8 mouse cellular contexts compared by ENCODE assay signal in genomic region chr17:26892635-26893375, GRCm38 (mm10). TPM values are rescaled to one million over a fixed set of nuclear protein-coding genes. Genes with fewer than 3 reads are reported as not detected.
DNase-seq lines count a peak whose midpoint lies in the region; ATAC-seq lines count a peak whose summit lies in the region.

No protein-coding gene starts in this region.

- no peak for ATAC-seq in kidney, embryonic 16.5 days (ENCODE audit: low FRiP score, low TSS enrichment)
- peak; percentile 64; the same call in 1 of the 2 replicates for ATAC-seq in embryonic facial prominence, embryonic 14.5 days (ENCODE audit: low read depth)
- ATAC-seq in midbrain, embryonic 13.5 days: peak; percentile 53; the same call in 1 of the 2 replicates

- peak overlapping the region; percentile 37; the same call in 1 of the 2 replicates for H3K9ac ChIP-seq in kidney, embryonic 16.5 days (replicated peaks; ENCODE audit: low read length)
- no peak overlapping the region for H3K9ac ChIP-seq in embryonic facial prominence, embryonic 14.5 days (ENCODE audit: low read depth, low read length)
- H3K9ac ChIP-seq in midbrain, embryonic 13.5 days (replicated peaks): 0 out of 2 replicates have a peak overlapping the region, but pooled peaks have one; percentile 28

- H3K4me2 ChIP-seq in kidney, embryonic 16.5 days (replicated peaks; ENCODE audit: low read depth, low read length): peak overlapping the region; percentile 17; the same call in 1 of the 2 replicates
- peak overlapping the region; percentile 20; the same call in 1 of the 2 replicates for H3K4me2 ChIP-seq in embryonic facial prominence, embryonic 14.5 days (ENCODE audit: low read depth, low read length)
- H3K4me2 ChIP-seq in midbrain, embryonic 13.5 days (replicated peaks): no peak overlapping the region

- DNase-seq in kidney, adult 8-10 months: no peak
- peak; percentile 33 for DNase-seq in embryonic facial prominence, embryonic 14.5 days (ENCODE audit: low spot score)
- peak; percentile 27 for DNase-seq in hindbrain, embryonic 10.5 days (ENCODE audit: low spot score)
- DNase-seq in spleen, postnatal 10 days (ENCODE audit: low spot score in 2 of 2): no peak
- no peak for DNase-seq in spleen, adult 18-20 months
- no peak for DNase-seq in adrenal gland, postnatal 10 days

- peaks cover 13% of the 10 kb centered on the region; the same call in 1 of the 2 replicates for H3K4me1 ChIP-seq in kidney, embryonic 16.5 days (ENCODE audit: insufficient read depth, low read length)
- peaks cover 8% of the 10 kb centered on the region; the same call in 1 of the 2 replicates for H3K4me1 ChIP-seq in embryonic facial prominence, embryonic 14.5 days (ENCODE audit: control insufficient read depth, insufficient read depth, low read length)
- peaks cover 31% of the 10 kb centered on the region for H3K4me1 ChIP-seq in hindbrain, embryonic 10.5 days (replicated peaks)
- H3K4me1 ChIP-seq in midbrain, embryonic 13.5 days (replicated peaks): peaks cover 14% of the 10 kb centered on the region

- no peaks in the 10 kb centered on the region; the same call in 1 of the 2 replicates for H3K9me3 ChIP-seq in kidney, embryonic 16.5 days (ENCODE audit: low read length)
- H3K9me3 ChIP-seq in embryonic facial prominence, embryonic 14.5 days (ENCODE audit: control insufficient read depth, low read length): no peaks in the 10 kb centered on the region
- H3K9me3 ChIP-seq in hindbrain, embryonic 10.5 days: no peaks in the 10 kb centered on the region
- no peaks in the 10 kb centered on the region for H3K9me3 ChIP-seq in midbrain, embryonic 13.5 days

- no peak overlapping the region for H3K27ac ChIP-seq in kidney, embryonic 16.5 days (ENCODE audit: low read length)
- H3K27ac ChIP-seq in embryonic facial prominence, embryonic 14.5 days (replicated peaks; ENCODE audit: low read depth, low read length): peak overlapping the region; percentile 33; the same call in 1 of the 2 replicates
- peak overlapping the region; percentile 59; the same call in 1 of the 2 replicates for H3K27ac ChIP-seq in hindbrain, embryonic 10.5 days
- H3K27ac ChIP-seq in midbrain, embryonic 13.5 days: peak overlapping the region; percentile 20; the same call in 1 of the 2 replicates

- WGBS in kidney, embryonic 16.5 days: 47% methylated on average over 16 of the region's 16 CpGs
- WGBS in embryonic facial prominence, embryonic 14.5 days: 44% methylated on average over 16 of the region's 16 CpGs
- WGBS in hindbrain, embryonic 10.5 days: 47% methylated on average over 16 of the region's 16 CpGs
- WGBS in midbrain, embryonic 13.5 days: 45% methylated on average over 16 of the region's 16 CpGs

- no peak overlapping the region for H3K4me3 ChIP-seq in kidney, embryonic 16.5 days (ENCODE audit: low read length)
- H3K4me3 ChIP-seq in embryonic facial prominence, embryonic 14.5 days (ENCODE audit: low read depth, low read length): no peak overlapping the region
- no peak overlapping the region for H3K4me3 ChIP-seq in hindbrain, embryonic 10.5 days
- H3K4me3 ChIP-seq in midbrain, embryonic 13.5 days (replicated peaks): no peak overlapping the region

- no peaks in the 10 kb centered on the region for H3K27me3 ChIP-seq in kidney, embryonic 16.5 days (ENCODE audit: insufficient read depth, low read length)
- H3K27me3 ChIP-seq in embryonic facial prominence, embryonic 14.5 days (replicated peaks; ENCODE audit: control insufficient read depth, insufficient read depth, low read length): no peaks in the 10 kb centered on the region
- H3K27me3 ChIP-seq in hindbrain, embryonic 10.5 days (ENCODE audit: insufficient read depth, poor library complexity, severe bottlenecking): peaks cover 28% of the 10 kb centered on the region
- no peaks in the 10 kb centered on the region; the same call in 1 of the 2 replicates for H3K27me3 ChIP-seq in midbrain, embryonic 13.5 days

- no peaks in the 10 kb centered on the region for H3K36me3 ChIP-seq in kidney, embryonic 16.5 days (ENCODE audit: insufficient read depth, low read length)
- H3K36me3 ChIP-seq in embryonic facial prominence, embryonic 14.5 days (ENCODE audit: control insufficient read depth, insufficient read depth, low read length): no peaks in the 10 kb centered on the region
- no peaks in the 10 kb centered on the region for H3K36me3 ChIP-seq in hindbrain, embryonic 10.5 days
- no peaks in the 10 kb centered on the region for H3K36me3 ChIP-seq in midbrain, embryonic 13.5 days

RNA-seq across cellular contexts. Expression of gene Kifc5b, which starts 24.1 kb away (rescaled TPM):
- polyA plus RNA-seq in kidney, embryonic 16.5 days (2015; fragmentation: Nextera tagmentation; extraction: Ambion mirVana): 8.2 and 10.8 TPM in 2 replicates
- polyA plus RNA-seq in embryonic facial prominence, embryonic 14.5 days (2014; fragmentation: Nextera tagmentation; extraction: Ambion mirVana): 3.0 and 4.7 TPM in 2 replicates
- 9.2 and 12.0 TPM in 2 replicates for polyA plus RNA-seq in hindbrain, embryonic 10.5 days (2016; fragmentation: Nextera tagmentation; extraction: Ambion mirVana)
- 4.2 and 4.4 TPM in 2 replicates for polyA plus RNA-seq in midbrain, embryonic 13.5 days (2015; fragmentation: Nextera tagmentation; extraction: Ambion mirVana)
- 1 to 10 TPM; 4.5 to 6.2 TPM for total RNA-seq in adrenal gland, postnatal 10 days (2021)

RNA-seq across cellular contexts. Expression of gene Phf1, which starts 40.0 kb away (rescaled TPM):
- 9.3 and 9.4 TPM in 2 replicates for polyA plus RNA-seq in kidney, embryonic 16.5 days (2015; fragmentation: Nextera tagmentation; extraction: Ambion mirVana)
- 10.0 and 12.0 TPM in 2 replicates for polyA plus RNA-seq in embryonic facial prominence, embryonic 14.5 days (2014; fragmentation: Nextera tagmentation; extraction: Ambion mirVana)
- 4.5 and 8.2 TPM in 2 replicates for polyA plus RNA-seq in hindbrain, embryonic 10.5 days (2016; fragmentation: Nextera tagmentation; extraction: Ambion mirVana)
- polyA plus RNA-seq in midbrain, embryonic 13.5 days (2015; fragmentation: Nextera tagmentation; extraction: Ambion mirVana): 13.6 and 17.7 TPM in 2 replicates
- 10 to 100 TPM; 20.6 to 23.3 TPM for total RNA-seq in adrenal gland, postnatal 10 days (2021)

RNA-seq across cellular contexts. Expression of gene Cuta, which starts 46.6 kb away (rescaled TPM):
- 187 and 203 TPM in 2 replicates for polyA plus RNA-seq in kidney, embryonic 16.5 days (2015; fragmentation: Nextera tagmentation; extraction: Ambion mirVana)
- 142 and 148 TPM in 2 replicates for polyA plus RNA-seq in embryonic facial prominence, embryonic 14.5 days (2014; fragmentation: Nextera tagmentation; extraction: Ambion mirVana)
- 186 and 189 TPM in 2 replicates for polyA plus RNA-seq in hindbrain, embryonic 10.5 days (2016; fragmentation: Nextera tagmentation; extraction: Ambion mirVana)
- 145 and 148 TPM in 2 replicates for polyA plus RNA-seq in midbrain, embryonic 13.5 days (2015; fragmentation: Nextera tagmentation; extraction: Ambion mirVana)
- 100 to 1,000 TPM; 119 to 134 TPM for total RNA-seq in adrenal gland, postnatal 10 days (2021)

RNA-seq across cellular contexts. Expression of gene Nkx2-5, which starts 48.0 kb away (rescaled TPM):
- polyA plus RNA-seq in kidney, embryonic 16.5 days (2015; fragmentation: Nextera tagmentation; extraction: Ambion mirVana): not detected in 2 replicates
- 7.4 and 7.9 TPM in 2 replicates for polyA plus RNA-seq in embryonic facial prominence, embryonic 14.5 days (2014; fragmentation: Nextera tagmentation; extraction: Ambion mirVana)
- 0.21 TPM in 1 of 2 replicates, not detected in the other for polyA plus RNA-seq in hindbrain, embryonic 10.5 days (2016; fragmentation: Nextera tagmentation; extraction: Ambion mirVana)
- polyA plus RNA-seq in midbrain, embryonic 13.5 days (2015; fragmentation: Nextera tagmentation; extraction: Ambion mirVana): not detected in 2 replicates
- total RNA-seq in adrenal gland, postnatal 10 days (2021): not detected

RNA-seq across cellular contexts. Expression of gene Syngap1, which starts 48.2 kb away (rescaled TPM):
- polyA plus RNA-seq in kidney, embryonic 16.5 days (2015; fragmentation: Nextera tagmentation; extraction: Ambion mirVana): 1.1 and 2.2 TPM in 2 replicates
- 1.4 and 2.6 TPM in 2 replicates for polyA plus RNA-seq in embryonic facial prominence, embryonic 14.5 days (2014; fragmentation: Nextera tagmentation; extraction: Ambion mirVana)
- polyA plus RNA-seq in hindbrain, embryonic 10.5 days (2016; fragmentation: Nextera tagmentation; extraction: Ambion mirVana): 2.0 TPM in 2 replicates
- polyA plus RNA-seq in midbrain, embryonic 13.5 days (2015; fragmentation: Nextera tagmentation; extraction: Ambion mirVana): 5.0 and 6.2 TPM in 2 replicates
- 10 to 100 TPM; 15.7 to 21.6 TPM for total RNA-seq in adrenal gland, postnatal 10 days (2021)

Comparison
In these comparisons a context has a peak if more than half of its experiments do, and no peak if none do; other contexts are left out.
1. DNase-seq: peak in embryonic facial prominence, embryonic 14.5 days (single experiment) and hindbrain, embryonic 10.5 days (single experiment); none in kidney, adult 8-10 months (0 of 2), spleen, postnatal 10 days (0 of 2), spleen, adult 18-20 months (0 of 2) and adrenal gland, postnatal 10 days (single experiment).